Mouse (Mus musculus): Measurements from ENCODE around the gene Mroh3.
A peak's percentile ranks its signal among the peaks of the same experiment; 100 is the strongest.

Mroh3 gene

GRCm38 (mm10) chr1:136212803-136213202, at the start of gene Mroh3:
Gene Mroh3 (minus strand): TSS chr1:136212828.
- no peak for DNase-seq (ENCODE audit: low read depth, low spot score)

GRCm38 (mm10) chr1:136260635-136261238, 48.1 kb upstream of the Mroh3 start, which contains the start of gene Gpr25:
Gene Gpr25 (minus strand): TSS chr1:136260873.
- no peak for DNase-seq (ENCODE audit: low read depth, low spot score)

GRCm38 (mm10) chr1:136259893-136260634, 47.4 kb upstream of the Mroh3 start:
- peak; percentile 31 for DNase-seq (ENCODE audit: low read depth, low spot score)

- DNase-seq (ENCODE audit: low read depth, low spot score) = no peak
Measured at GRCm38 (mm10) chr1:136259543-136259892, 46.9 kb upstream of the Mroh3 start.

GRCm38 (mm10) chr1:136258495-136258894, 45.9 kb upstream of the Mroh3 start:
- no peak for DNase-seq (ENCODE audit: low read depth, low spot score)

- DNase-seq (ENCODE audit: low read depth, low spot score) = no peak
Measured at GRCm38 (mm10) chr1:136255657-136256056, 43.0 kb upstream of the Mroh3 start.

- DNase-seq (ENCODE audit: low read depth, low spot score) = no peak
Measured at GRCm38 (mm10) chr1:136255174-136255573, 42.5 kb upstream of the Mroh3 start.

GRCm38 (mm10) chr1:136254503-136255065, 42.0 kb upstream of the Mroh3 start:
- DNase-seq (ENCODE audit: low read depth, low spot score) = no peak

- no peak for DNase-seq (ENCODE audit: low read depth, low spot score)
Measured at GRCm38 (mm10) chr1:136253472-136253871, 40.8 kb upstream of the Mroh3 start.

- DNase-seq (ENCODE audit: low read depth, low spot score) = no peak
Measured at GRCm38 (mm10) chr1:136249662-136250061, 37.0 kb upstream of the Mroh3 start.

- DNase-seq (ENCODE audit: low read depth, low spot score) = no peak
Measured at GRCm38 (mm10) chr1:136247393-136247792, 34.8 kb upstream of the Mroh3 start.

- DNase-seq (ENCODE audit: low read depth, low spot score) = no peak
Measured at GRCm38 (mm10) chr1:136244469-136244868, 31.8 kb upstream of the Mroh3 start.

- no peak for DNase-seq (ENCODE audit: low read depth, low spot score)
Measured at GRCm38 (mm10) chr1:136241801-136242200, 29.2 kb upstream of the Mroh3 start.

GRCm38 (mm10) chr1:136238495-136238894, 25.9 kb upstream of the Mroh3 start:
- DNase-seq (ENCODE audit: low read depth, low spot score) = no peak

- no peak for DNase-seq (ENCODE audit: low read depth, low spot score)
Measured at GRCm38 (mm10) chr1:136234595-136235092, 22.0 kb upstream of the Mroh3 start.

- peak; percentile 86 for DNase-seq (ENCODE audit: low read depth, low spot score)
Measured at GRCm38 (mm10) chr1:136233892-136234594, 21.4 kb upstream of the Mroh3 start, which contains the start of gene Inava. Gene Inava (minus strand): TSS chr1:136234264.

GRCm38 (mm10) chr1:136232986-136233790, 20.6 kb upstream of the Mroh3 start:
- DNase-seq (ENCODE audit: low read depth, low spot score) = no peak

- no peak for DNase-seq (ENCODE audit: low read depth, low spot score)
Measured at GRCm38 (mm10) chr1:136232285-136232926, 19.8 kb upstream of the Mroh3 start.

GRCm38 (mm10) chr1:136231596-136231995, 19.0 kb upstream of the Mroh3 start:
- no peak for DNase-seq (ENCODE audit: low read depth, low spot score)

- no peak for DNase-seq (ENCODE audit: low read depth, low spot score)
Measured at GRCm38 (mm10) chr1:136230201-136230600, 17.6 kb upstream of the Mroh3 start.

GRCm38 (mm10) chr1:136229040-136229373, 16.4 kb upstream of the Mroh3 start:
- DNase-seq (ENCODE audit: low read depth, low spot score) = no peak

Measured in WW6 (cell line).